Mouse (Mus musculus): Measurements from ENCODE around the gene Slc37a1. TPM values are rescaled to one million over a fixed set of nuclear protein-coding genes. Genes with fewer than 3 reads are reported as not detected.
"Not testable (repeated sequence)": the region's sequence is repeated elsewhere in the genome, so short reads cannot be mapped to it uniquely, and the experiment has no call there.

Gene Slc37a1
- total and polyA plus RNA-seq, 2 experiments, result 1.4 to 4.7 TPM

GRCm38 (mm10) chr17:31269761-31270160 is 16.8 kb upstream of the Slc37a1 start:
- no peaks in the 10 kb centered on the region for H3K4me1 ChIP-seq (ENCODE audit: control insufficient read depth, insufficient read depth, low read length)
- no peak overlapping the region for H3K27ac ChIP-seq (replicated peaks; ENCODE audit: insufficient read depth, low read depth, low read length)
- no peaks in the 10 kb centered on the region for H3K79me2 ChIP-seq (ENCODE audit: control insufficient read depth, insufficient read depth, low read length)
- WGBS, result 85% methylated on average over 2 of the region's 2 CpGs
- H3K36me3 ChIP-seq (ENCODE audit: control insufficient read depth, insufficient read depth, low read length), result no peaks in the 10 kb centered on the region
- DNase-seq (ENCODE audit: extremely low read depth, low read depth, low spot score), result no peak
- no peaks in the 10 kb centered on the region for H3K27me3 ChIP-seq (ENCODE audit: control insufficient read depth, insufficient read depth, low read length)
- no peak overlapping the region for H3K9ac ChIP-seq (ENCODE audit: low read depth, low read length)
- TF ChIP-seq POLR2A (IDR thresholded peaks at IDR 0.05; ENCODE audit: extremely low read depth, insufficient read depth, low read length), result no peak
- TF ChIP-seq CTCF (IDR thresholded peaks at IDR 0.05; ENCODE audit: low read depth, low read length), result no peak
- H3K4me3 ChIP-seq (ENCODE audit: insufficient read depth, low read depth, low read length), result no peak overlapping the region

GRCm38 (mm10) chr17:31270246-31270645 is 16.3 kb upstream of the Slc37a1 start:
- Histone ChIP-seq H3K27me3 (ENCODE audit: control insufficient read depth, insufficient read depth, low read length) (no peaks in the 10 kb centered on the region), H3K36me3 (ENCODE audit: control insufficient read depth, insufficient read depth, low read length) (no peaks in the 10 kb centered on the region), H3K9ac (ENCODE audit: low read depth, low read length) (no peak overlapping the region), H3K79me2 (ENCODE audit: control insufficient read depth, insufficient read depth, low read length) (no peaks in the 10 kb centered on the region), H3K4me1 (ENCODE audit: control insufficient read depth, insufficient read depth, low read length) (no peaks in the 10 kb centered on the region), H3K4me3 (ENCODE audit: insufficient read depth, low read depth, low read length) (no peak overlapping the region), H3K27ac (replicated peaks; ENCODE audit: insufficient read depth, low read depth, low read length) (no peak overlapping the region)
- TF ChIP-seq POLR2A (IDR thresholded peaks at IDR 0.05; ENCODE audit: extremely low read depth, insufficient read depth, low read length), result no peak
- no peak for TF ChIP-seq CTCF (IDR thresholded peaks at IDR 0.05; ENCODE audit: low read depth, low read length)
- DNase-seq (ENCODE audit: extremely low read depth, low read depth, low spot score), result no peak
- WGBS, result 85% methylated on average over 4 of the region's 4 CpGs

- not testable (repeated sequence) for H3K36me3 ChIP-seq (ENCODE audit: control insufficient read depth, insufficient read depth, low read length); DNase-seq (ENCODE audit: extremely low read depth, low read depth, low spot score); H3K4me1 ChIP-seq (ENCODE audit: control insufficient read depth, insufficient read depth, low read length); H3K9ac ChIP-seq (ENCODE audit: low read depth, low read length); H3K27ac ChIP-seq (replicated peaks; ENCODE audit: insufficient read depth, low read depth, low read length); H3K4me3 ChIP-seq (ENCODE audit: insufficient read depth, low read depth, low read length); H3K27me3 ChIP-seq (ENCODE audit: control insufficient read depth, insufficient read depth, low read length); H3K79me2 ChIP-seq (ENCODE audit: control insufficient read depth, insufficient read depth, low read length)
- 82% methylated on average over 8 of the region's 8 CpGs for WGBS
Measured at GRCm38 (mm10) chr17:31270736-31271135, 15.9 kb upstream of the Slc37a1 start.

- Histone ChIP-seq H3K4me3 (ENCODE audit: insufficient read depth, low read depth, low read length) (no peak overlapping the region), H3K4me1 (ENCODE audit: control insufficient read depth, insufficient read depth, low read length) (no peaks in the 10 kb centered on the region), H3K9ac (ENCODE audit: low read depth, low read length) (no peak overlapping the region), H3K36me3 (ENCODE audit: control insufficient read depth, insufficient read depth, low read length) (no peaks in the 10 kb centered on the region), H3K27ac (replicated peaks; ENCODE audit: insufficient read depth, low read depth, low read length) (no peak overlapping the region), H3K79me2 (ENCODE audit: control insufficient read depth, insufficient read depth, low read length) (no peaks in the 10 kb centered on the region), H3K27me3 (ENCODE audit: control insufficient read depth, insufficient read depth, low read length) (no peaks in the 10 kb centered on the region)
- TF ChIP-seq POLR2A (IDR thresholded peaks at IDR 0.05; ENCODE audit: extremely low read depth, insufficient read depth, low read length) (no peak), CTCF (IDR thresholded peaks at IDR 0.05; ENCODE audit: low read depth, low read length) (no peak)
- 61% methylated on average over 7 of the region's 7 CpGs for WGBS
- no peak for DNase-seq (ENCODE audit: extremely low read depth, low read depth, low spot score)
Measured at GRCm38 (mm10) chr17:31271136-31271851, 15.3 kb upstream of the Slc37a1 start.

- Histone ChIP-seq H3K4me3 (ENCODE audit: insufficient read depth, low read depth, low read length) (no peak overlapping the region), H3K9ac (ENCODE audit: low read depth, low read length) (no peak overlapping the region), H3K27ac (replicated peaks; ENCODE audit: insufficient read depth, low read depth, low read length) (no peak overlapping the region), H3K27me3 (ENCODE audit: control insufficient read depth, insufficient read depth, low read length) (no peaks in the 10 kb centered on the region), H3K36me3 (ENCODE audit: control insufficient read depth, insufficient read depth, low read length) (no peaks in the 10 kb centered on the region), H3K4me1 (ENCODE audit: control insufficient read depth, insufficient read depth, low read length) (no peaks in the 10 kb centered on the region), H3K79me2 (ENCODE audit: control insufficient read depth, insufficient read depth, low read length) (no peaks in the 10 kb centered on the region)
- TF ChIP-seq CTCF (IDR thresholded peaks at IDR 0.05; ENCODE audit: low read depth, low read length), result no peak
- TF ChIP-seq POLR2A (IDR thresholded peaks at IDR 0.05; ENCODE audit: extremely low read depth, insufficient read depth, low read length), result no peak
- no peak for DNase-seq (ENCODE audit: extremely low read depth, low read depth, low spot score)
- WGBS, result 86% methylated on average over 9 of the region's 9 CpGs
Measured at GRCm38 (mm10) chr17:31272416-31273165, 14.0 kb upstream of the Slc37a1 start.

- Histone ChIP-seq H3K4me3 (ENCODE audit: insufficient read depth, low read depth, low read length) (no peak overlapping the region), H3K27ac (replicated peaks; ENCODE audit: insufficient read depth, low read depth, low read length) (no peak overlapping the region), H3K9ac (ENCODE audit: low read depth, low read length) (no peak overlapping the region), H3K4me1 (ENCODE audit: control insufficient read depth, insufficient read depth, low read length) (no peaks in the 10 kb centered on the region), H3K27me3 (ENCODE audit: control insufficient read depth, insufficient read depth, low read length) (no peaks in the 10 kb centered on the region), H3K36me3 (ENCODE audit: control insufficient read depth, insufficient read depth, low read length) (no peaks in the 10 kb centered on the region), H3K79me2 (ENCODE audit: control insufficient read depth, insufficient read depth, low read length) (no peaks in the 10 kb centered on the region)
- no peak for DNase-seq (ENCODE audit: extremely low read depth, low read depth, low spot score)
- WGBS, result 92% methylated on average over 8 of the region's 8 CpGs
- no peak for TF ChIP-seq CTCF (IDR thresholded peaks at IDR 0.05; ENCODE audit: low read depth, low read length)
- no peak for TF ChIP-seq POLR2A (IDR thresholded peaks at IDR 0.05; ENCODE audit: extremely low read depth, insufficient read depth, low read length)
Measured at GRCm38 (mm10) chr17:31273631-31274030, 13.0 kb upstream of the Slc37a1 start.
